Mouse (Mus musculus) liver, adult 2 months (tissue): Measurements from ENCODE around the gene Camkk1.

ENCODE experiments used
- CTCF ChIP-seq: fragments of 200-500 bp; IDR thresholded peaks from 2 replicates; pipeline ENCODE4 v1.5.1; 2011; ENCODE audit warnings: low read depth, low read length, control low read depth
- POLR2A ChIP-seq: fragments of 200-500 bp; IDR thresholded peaks from 2 replicates; pipeline ENCODE4 v1.6.1; 2011; ENCODE audit warnings: low read length, control low read depth; ENCODE audit not compliant: insufficient read depth; ENCODE audit errors: extremely low read depth

DNA sequence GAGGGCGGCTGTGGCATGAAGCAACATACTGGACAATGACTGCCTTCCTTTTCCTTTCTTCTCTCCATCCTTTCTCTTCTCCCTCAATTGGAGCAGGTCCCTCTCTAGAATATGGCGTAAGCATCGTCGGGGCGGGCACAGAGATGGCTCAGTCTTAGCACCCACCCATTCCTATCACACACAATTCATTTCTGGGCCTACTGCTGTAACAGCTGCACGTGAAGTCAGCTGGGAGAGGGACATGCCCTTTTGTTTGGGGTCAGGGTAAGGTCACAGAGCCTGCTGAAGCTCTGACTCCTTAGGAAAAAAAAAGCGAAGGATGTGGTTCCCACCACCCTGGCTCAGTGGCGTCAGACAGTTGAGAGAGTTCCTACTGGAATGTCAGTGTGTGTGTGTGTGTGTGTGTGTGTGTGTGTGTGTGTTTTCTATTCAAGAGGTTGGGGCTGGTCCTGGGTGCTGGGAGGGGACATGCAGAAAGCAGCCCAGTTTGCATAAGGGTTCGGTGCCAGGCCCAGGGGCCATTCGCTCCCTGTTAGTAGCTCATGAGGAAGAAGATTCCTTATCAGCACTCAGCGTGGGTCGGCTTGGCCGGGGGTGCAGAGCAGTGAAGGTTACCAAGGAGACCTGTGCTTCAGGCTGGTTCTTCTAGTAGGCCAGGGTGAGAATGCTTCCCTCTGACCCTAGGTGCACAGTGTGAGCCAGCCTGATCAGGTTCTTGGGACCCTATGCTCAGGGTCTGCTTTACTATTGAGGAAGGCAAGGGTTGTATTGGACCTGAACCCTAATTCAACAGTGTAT lies 21.1 kb upstream of the Camkk1 start:
- TF ChIP-seq POLR2A, result no peak
- TF ChIP-seq CTCF, result no peak
